Mouse (Mus musculus) layer of hippocampus, postnatal 10 days (tissue): Measurements from ENCODE around the gene Hcn1. TPM values are rescaled to one million over a fixed set of nuclear protein-coding genes. Genes with fewer than 3 reads are reported as not detected.

ENCODE experiments used
- DNase-seq, 2 experiments: peaks; one replicate each; pipeline ENCODE4 v3.0.0; 2021; ENCODE audit warnings: low spot score in 2 of 2
- total RNA-seq, 2 experiments: library from RNA; stranded (reverse); gene quantifications; 2 replicates each; pipeline ENCODE4 v1.2.3; 2021

Gene Hcn1
- total RNA-seq, 2 experiments from 2014 or later: 36.5 to 39.6 TPM

GRCm38 (mm10) chr13:117852711-117853051 lies 250.6 kb downstream of the Hcn1 start:
- DNase-seq: no peak

- no peak for DNase-seq
Measured at GRCm38 (mm10) chr13:117858416-117858815, 256.3 kb downstream of the Hcn1 start.

GRCm38 (mm10) chr13:117877787-117878186 lies 275.7 kb downstream of the Hcn1 start:
- DNase-seq: no peak

DNA sequence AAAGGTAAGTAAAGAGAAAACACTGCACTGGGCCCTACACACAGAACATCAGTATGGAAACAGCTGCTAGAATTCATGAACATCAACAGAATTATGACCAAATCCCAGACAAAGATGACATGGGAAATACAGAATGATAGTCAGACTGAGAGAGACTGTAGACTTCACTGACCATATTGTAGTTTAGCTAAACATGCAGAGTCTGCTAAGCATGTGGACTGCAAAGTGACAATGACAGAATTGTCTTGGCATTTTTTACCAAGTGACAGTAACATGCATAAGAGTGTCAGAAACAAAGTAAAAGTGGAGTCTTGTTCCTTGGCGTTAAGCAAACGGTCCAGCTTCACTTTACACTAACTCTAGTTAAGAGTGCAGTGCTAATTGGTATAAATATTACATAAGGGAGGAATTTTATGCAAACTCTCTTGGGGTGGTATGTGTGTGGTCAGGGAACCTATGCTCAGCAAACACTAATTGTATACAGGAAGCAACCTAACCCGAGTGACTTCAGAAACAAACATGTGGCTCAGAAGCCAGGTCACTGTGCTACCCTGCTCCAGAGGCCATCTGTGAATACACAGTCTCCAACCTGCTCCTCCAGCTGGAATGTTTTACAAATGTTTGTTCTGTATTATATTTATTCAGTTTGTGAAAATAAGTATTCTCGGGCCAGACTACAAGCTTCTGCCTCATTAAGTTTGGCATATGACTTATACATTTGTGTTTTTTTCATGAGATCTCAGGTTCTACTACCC lies 278.5 kb downstream of the Hcn1 start:
- no peak for DNase-seq

GRCm38 (mm10) chr13:117892076-117892475 lies 290.0 kb downstream of the Hcn1 start:
- DNase-seq: no peak

DNA sequence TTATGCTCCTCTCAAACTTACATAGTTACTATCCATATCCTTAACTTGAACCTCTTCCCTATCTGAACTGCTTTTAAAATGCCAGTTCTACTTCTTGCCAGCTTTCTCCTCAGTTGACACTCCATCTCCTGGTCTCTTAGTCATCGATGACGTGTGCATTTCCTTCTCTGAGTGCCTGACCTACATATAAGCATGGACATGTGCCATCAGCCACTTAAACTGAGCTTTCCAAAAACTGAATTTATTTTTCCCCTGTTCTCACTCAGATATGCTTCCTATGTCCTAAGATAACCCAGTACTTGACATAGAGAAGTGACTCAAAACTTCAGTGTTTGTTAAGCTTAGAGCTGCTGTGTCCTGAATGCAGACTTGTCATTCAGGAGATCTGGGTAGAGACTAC lies 295.9 kb downstream of the Hcn1 start:
- no peak for DNase-seq

GRCm38 (mm10) chr13:117907801-117908200 lies 305.7 kb downstream of the Hcn1 start:
- no peak for DNase-seq

GRCm38 (mm10) chr13:117929734-117930133 lies 327.6 kb downstream of the Hcn1 start:
- no peak for DNase-seq

DNA sequence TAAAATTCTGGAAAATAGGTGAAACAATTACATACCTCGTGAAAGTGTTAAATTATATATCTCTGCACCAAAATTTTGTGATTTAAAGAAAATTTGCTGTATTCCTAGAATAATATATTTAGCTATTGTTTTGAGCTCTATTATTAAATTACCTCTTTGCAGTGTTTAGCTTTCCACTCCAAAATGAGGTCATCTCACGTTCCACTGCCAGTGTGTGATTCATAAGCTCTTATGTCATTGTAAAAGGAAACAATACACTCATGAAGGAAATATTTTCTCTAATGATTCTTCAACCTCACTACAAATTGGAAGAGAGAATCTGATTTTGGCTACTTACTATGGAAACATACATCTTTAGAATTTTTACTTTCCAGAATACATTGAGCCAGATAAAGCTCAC lies 329.6 kb downstream of the Hcn1 start:
- DNase-seq: no peak

DNA sequence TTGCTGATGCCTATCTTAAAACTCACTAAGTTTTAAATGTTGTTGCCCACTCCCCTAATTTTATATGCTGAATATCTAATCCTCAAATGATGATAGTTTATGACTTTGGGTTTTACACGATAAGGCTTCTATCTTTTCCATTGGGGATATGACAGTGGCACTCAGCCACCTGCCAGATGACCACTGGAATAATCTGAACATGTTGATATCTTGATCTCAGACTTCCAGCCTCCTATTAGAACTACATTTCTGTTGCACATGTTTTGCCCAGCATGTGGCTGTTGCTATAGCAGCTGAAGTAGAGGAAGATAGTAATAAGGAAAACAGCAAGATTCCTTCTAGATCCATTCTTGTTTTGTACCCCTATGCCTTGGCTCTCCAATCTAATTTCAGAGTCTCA lies 336.6 kb downstream of the Hcn1 start:
- DNase-seq: no peak

DNA sequence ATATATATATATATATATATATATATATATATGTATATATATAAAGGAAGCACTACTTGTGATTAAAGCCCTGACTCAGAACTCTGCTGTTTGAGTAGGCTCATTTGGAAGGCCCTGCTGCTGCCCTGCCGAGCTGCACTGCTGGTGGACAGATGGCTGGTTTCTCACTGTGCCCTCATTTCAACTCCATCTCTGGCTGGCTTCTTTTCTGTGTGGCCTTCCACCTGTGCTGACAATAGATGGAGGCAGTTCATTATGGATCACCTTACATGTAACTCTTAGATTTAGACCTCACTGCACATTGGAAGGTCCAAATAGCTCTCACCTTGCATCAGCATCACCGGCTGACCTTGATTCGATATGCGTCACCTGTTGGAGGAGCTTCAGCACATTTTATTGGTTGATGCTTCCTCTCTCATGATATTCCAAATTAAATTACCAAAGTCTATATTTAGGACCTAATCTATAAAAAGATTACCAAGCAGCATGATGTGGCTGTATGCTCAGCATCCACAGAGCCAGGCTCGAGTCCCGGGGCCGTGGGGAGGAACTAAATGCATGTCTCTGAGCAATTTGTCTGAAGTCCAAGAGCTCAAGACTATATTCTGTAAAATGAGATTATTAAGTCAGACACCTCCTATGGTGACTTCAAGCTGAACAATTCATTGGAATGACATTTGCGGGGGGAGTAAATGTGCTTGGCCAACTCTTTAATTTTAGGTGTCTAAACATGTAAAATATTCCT lies 338.6 kb downstream of the Hcn1 start:
- DNase-seq: peak; percentile 5 to 25

GRCm38 (mm10) chr13:117946843-117947242 lies 344.7 kb downstream of the Hcn1 start:
- DNase-seq: no peak

GRCm38 (mm10) chr13:117947704-117948376 lies 345.7 kb downstream of the Hcn1 start:
- no peak for DNase-seq

GRCm38 (mm10) chr13:117958496-117959421 lies 356.6 kb downstream of the Hcn1 start:
- no peak for DNase-seq

DNA sequence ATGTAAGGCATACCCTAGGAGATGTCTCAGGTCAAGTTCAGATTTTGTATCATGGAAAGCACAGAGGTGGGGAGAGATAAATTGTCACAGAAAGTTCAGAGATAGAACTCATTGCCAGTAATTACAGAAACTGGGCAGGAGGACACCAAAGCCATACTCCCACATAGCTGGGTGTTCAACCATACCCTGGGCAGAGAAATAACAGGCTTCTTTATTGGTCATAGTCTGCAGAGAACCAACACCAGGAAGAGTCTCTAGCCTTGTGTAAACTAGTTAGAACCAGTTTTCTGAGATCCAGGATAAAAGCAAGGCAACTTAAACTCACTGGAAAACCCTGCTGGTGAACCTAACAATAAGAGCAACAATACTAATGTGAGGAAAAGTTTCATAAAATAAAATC lies 362.5 kb downstream of the Hcn1 start:
- no peak for DNase-seq

DNA sequence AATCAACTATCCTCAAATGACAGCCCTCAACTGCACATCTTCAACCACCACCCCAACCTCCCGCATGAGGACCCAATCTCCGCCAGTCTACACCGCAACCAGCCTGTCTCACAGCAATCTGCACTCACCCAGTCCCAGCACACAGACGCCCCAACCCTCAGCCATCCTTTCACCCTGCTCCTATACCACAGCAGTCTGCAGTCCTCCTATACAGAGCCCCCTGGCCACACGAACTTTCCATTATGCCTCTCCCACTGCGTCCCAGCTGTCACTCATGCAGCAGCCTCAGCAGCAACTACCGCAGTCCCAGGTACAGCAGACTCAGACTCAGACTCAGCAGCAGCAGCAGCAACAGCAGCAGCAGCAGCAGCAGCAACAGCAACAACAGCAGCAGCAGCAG lies 373.3 kb downstream of the Hcn1 start:
- no peak for DNase-seq

- DNase-seq: peak in 1 of 2 experiments; percentile 10
Measured at GRCm38 (mm10) chr13:117975823-117976222, 373.7 kb downstream of the Hcn1 start.

- DNase-seq: no peak
Measured at GRCm38 (mm10) chr13:117984339-117984738, 382.2 kb downstream of the Hcn1 start.

DNA sequence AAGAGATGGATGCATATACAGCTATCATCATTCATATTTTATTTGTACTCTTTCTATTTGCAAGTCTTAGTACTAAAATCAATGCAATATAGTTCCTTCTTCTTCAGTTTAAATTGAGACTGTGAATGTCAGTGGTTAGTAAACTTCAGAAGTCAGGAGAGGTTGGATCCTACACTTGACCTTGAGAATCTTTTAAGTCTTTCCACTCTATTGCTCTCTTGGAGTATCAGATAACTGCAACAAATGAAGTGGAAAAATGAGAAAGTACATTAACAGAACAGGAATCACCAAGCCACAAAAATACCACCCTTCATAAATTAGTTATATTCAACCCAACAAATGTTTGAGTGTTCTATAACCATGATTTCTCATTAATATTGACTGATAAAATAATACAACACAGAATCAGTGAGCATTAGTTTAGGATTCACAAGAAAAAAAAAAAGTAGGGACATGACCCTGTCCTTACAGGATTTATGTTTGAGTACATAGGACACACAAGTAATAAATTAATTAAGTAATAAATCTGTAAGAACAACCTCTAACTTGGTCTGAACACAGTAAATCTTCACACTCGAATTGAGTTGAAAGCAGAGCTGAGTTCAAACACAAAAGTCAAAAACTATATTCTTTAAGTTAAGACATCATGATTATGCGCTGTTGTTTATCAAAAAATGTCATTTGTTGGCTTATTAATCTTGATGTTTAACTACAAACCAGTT lies 397.8 kb downstream of the Hcn1 start:
- DNase-seq: no peak

- no peak for DNase-seq
Measured at GRCm38 (mm10) chr13:118000538-118000937, 398.4 kb downstream of the Hcn1 start.
